Mouse (Mus musculus) limb, embryonic 10.5 days (tissue): ENCODE measurements at regions not wholly inside any gene's neighbourhood (a gene's known extent, or its start where the extent isn't known, plus 50 kb on each side); places are given as distances from the start of the nearest gene placed in this dataset.
"Not testable (repeated sequence)": the region's sequence is repeated elsewhere in the genome, so short reads cannot be mapped to it uniquely, and the experiment has no call there.

ENCODE experiments used
- DNase-seq: peaks from one replicate; pipeline ENCODE4 v3.0.0-alpha.2; 2017; ENCODE audit warnings: low spot score
- H3K27ac ChIP-seq: fragments of 300-500 bp; sonication (generic); 2 replicates; pipeline ENCODE4 v1.5.1; 2016; ENCODE audit warnings: mild to moderate bottlenecking
- H3K27me3 ChIP-seq: fragments of 300-500 bp; sonication (generic); 2 replicates; pipeline ENCODE4 v1.6.1; 2016; ENCODE audit warnings: low read depth, mild to moderate bottlenecking; ENCODE audit not compliant: poor library complexity, severe bottlenecking
- H3K36me3 ChIP-seq: fragments of 300-500 bp; sonication (generic); 2 replicates; pipeline ENCODE4 v1.6.1; 2016; ENCODE audit warnings: mild to moderate bottlenecking, moderate library complexity
- H3K4me1 ChIP-seq: fragments of 300-500 bp; sonication (generic); 2 replicates; pipeline ENCODE4 v1.6.1; 2016
- H3K4me3 ChIP-seq: fragments of 300-500 bp; sonication (generic); 2 replicates; pipeline ENCODE4 v1.5.1; 2016; ENCODE audit warnings: mild to moderate bottlenecking, moderate library complexity
- H3K9me3 ChIP-seq: fragments of 300-500 bp; sonication (generic); replicated peaks from 2 replicates; pipeline ENCODE4 v1.6.1; 2016; ENCODE audit warnings: mild to moderate bottlenecking
- WGBS: fragments of 180-500 bp; shearing (Covaris S2); methylation state at CpG from one replicate; pipeline ENCODE4 v1.1.7; 2016; 5-methylcytosine and 5-hydroxymethylcytosine counted together

DNA sequence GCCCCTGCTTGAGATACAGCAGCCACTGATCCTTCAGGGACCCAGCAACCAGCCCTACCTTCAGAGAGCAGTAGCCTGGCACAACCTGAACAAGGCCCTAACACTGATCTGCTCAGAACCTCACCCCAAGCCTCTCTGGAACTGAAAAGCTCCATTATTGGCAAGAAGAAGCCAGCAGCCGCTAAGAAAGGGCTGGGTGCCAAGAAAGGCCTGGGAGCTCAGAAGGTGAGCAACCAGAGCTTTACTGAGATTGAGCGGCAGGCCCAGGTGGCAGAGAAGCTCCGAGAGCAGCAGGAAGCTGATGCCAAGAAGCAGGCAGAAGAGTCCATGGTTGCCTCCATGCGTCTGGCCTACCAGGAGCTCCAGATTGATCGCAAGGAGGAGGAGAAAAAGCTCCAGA is 74.4 kb upstream of the Oxtr start:
- not testable (repeated sequence) for H3K27me3 ChIP-seq, H3K27ac ChIP-seq, DNase-seq, H3K9me3 ChIP-seq, H3K4me1 ChIP-seq, H3K36me3 ChIP-seq, H3K4me3 ChIP-seq
- WGBS, result 90% methylated on average over 5 of the region's 5 CpGs

DNA sequence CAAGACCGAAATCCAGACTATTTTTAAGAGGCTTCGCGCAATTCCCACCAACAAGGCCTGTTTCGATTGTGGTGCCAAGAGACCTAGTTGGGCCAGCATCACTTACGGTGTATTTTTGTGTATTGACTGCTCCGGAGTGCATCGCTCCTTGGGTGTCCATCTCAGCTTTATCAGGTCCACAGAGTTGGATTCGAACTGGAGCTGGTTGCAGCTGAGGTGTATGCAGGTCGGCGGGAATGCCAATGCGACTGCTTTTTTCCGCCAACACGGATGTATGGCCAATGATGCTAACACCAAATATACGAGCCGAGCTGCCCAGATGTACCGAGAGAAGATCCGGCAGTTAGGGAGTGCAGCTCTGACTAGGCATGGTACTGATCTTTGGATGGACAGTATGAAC is 73.9 kb upstream of the Oxtr start:
- 94% methylated on average over 17 of the region's 17 CpGs for WGBS
- not testable (repeated sequence) for H3K27ac ChIP-seq, H3K36me3 ChIP-seq, H3K4me1 ChIP-seq, DNase-seq, H3K27me3 ChIP-seq, H3K4me3 ChIP-seq, H3K9me3 ChIP-seq

DNA sequence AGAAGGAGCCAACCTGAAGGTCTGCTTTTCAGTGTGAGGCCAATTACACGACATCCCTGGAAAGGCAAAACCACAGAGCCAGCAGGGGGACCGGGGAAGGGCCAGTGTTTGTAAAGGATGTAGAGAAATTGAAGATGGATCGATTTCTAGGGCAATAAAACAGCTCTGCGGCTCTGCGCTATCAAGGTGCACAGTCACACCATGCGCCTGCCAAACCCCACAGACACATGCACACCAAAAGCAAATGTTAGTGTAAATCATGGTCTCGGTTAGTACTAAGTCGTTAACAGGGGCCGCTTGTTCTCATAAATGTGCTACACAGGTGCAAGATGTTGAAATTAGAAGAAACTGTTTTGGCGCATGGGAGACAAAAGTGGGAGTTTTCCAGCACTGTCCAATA is 72.3 kb upstream of the Oxtr start:
- Histone ChIP-seq H3K9me3 (no peaks in the 10 kb centered on the region), H3K4me3 (no peak overlapping the region), H3K4me1 (peaks cover 8% of the 10 kb centered on the region; the same call in 1 of the 2 replicates), H3K27ac (no peak overlapping the region), H3K36me3 (no peaks in the 10 kb centered on the region), H3K27me3 (peaks cover 2% of the 10 kb centered on the region; the same call in 1 of the 2 replicates)
- WGBS, result 75% methylated on average over 10 of the region's 10 CpGs
- DNase-seq, result no peak

DNA sequence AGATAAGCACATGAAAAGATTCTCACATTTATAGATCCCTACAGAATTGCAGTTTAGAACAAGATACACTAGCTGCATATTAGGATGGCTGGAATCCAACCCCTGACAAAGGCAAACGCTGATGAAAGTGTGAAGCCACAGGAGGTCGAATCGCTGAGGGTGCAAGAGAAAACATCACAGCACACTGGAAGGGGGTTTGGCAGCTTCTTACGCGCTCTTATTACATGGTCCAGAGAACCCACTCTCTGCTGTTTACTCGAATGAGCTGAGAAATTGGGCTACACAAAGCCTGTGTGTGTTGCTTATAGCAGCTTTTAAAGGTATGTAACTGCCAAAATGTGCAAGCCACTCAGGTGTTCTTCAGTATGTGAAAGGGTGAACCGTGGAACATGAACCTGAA is 71.8 kb upstream of the Oxtr start:
- DNase-seq, result no peak
- Histone ChIP-seq H3K27me3 (peaks cover 7% of the 10 kb centered on the region; the same call in 1 of the 2 replicates), H3K4me1 (peaks cover 8% of the 10 kb centered on the region; the same call in 1 of the 2 replicates), H3K9me3 (no peaks in the 10 kb centered on the region), H3K27ac (no peak overlapping the region), H3K36me3 (no peaks in the 10 kb centered on the region), H3K4me3 (no peak overlapping the region)
- WGBS, result 71% methylated on average over 7 of the region's 7 CpGs

DNA sequence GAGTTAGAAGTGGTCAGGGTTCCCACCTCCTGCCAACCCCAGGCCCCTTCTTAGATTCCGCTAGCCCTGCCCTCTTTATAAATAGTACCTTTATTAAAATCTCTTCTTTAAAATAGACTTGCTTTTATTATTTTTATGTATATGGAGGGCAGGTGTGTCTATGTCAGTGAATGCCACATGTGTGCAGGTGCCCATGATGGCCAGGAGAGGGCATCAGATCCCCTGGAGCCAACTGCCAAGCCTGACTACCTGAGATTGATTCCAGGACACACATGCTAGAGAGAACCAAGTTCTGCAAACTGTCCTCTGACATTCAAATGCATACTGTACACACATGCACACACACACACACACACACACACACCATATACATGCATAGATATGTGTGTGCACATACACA is 69.8 kb upstream of the Oxtr start:
- Histone ChIP-seq H3K36me3 (no peaks in the 10 kb centered on the region), H3K27ac (no peak overlapping the region), H3K27me3 (peaks cover 27% of the 10 kb centered on the region; the same call in 1 of the 2 replicates), H3K4me3 (no peak overlapping the region), H3K9me3 (no peaks in the 10 kb centered on the region), H3K4me1 (peaks cover 8% of the 10 kb centered on the region; the same call in 1 of the 2 replicates)
- 100% methylated on average over 1 of the region's 1 CpGs for WGBS
- DNase-seq, result no peak

DNA sequence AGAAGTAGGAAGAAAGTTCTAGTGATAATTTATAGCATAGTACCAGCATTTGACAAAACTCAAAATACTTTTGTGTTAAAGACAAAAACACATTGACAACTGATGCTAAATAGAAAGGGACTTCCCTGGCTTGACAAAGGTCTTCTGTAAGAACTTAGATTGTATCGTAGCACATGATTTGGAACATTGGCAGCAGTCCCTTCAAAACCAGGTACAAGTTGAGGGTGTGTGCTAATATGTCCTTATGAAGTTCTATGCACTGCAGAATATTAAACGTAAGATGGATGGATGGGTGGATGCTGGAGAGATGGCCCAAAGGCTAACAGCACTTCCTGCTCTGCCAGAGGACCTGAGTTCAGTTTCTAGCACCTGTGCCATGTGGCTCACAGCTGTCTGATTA is 67.8 kb upstream of the Oxtr start:
- no peak for DNase-seq
- Histone ChIP-seq H3K4me3 (no peak overlapping the region), H3K9me3 (no peaks in the 10 kb centered on the region), H3K27ac (no peak overlapping the region), H3K27me3 (peaks cover 31% of the 10 kb centered on the region; the same call in 1 of the 2 replicates), H3K36me3 (no peaks in the 10 kb centered on the region), H3K4me1 (peaks cover 26% of the 10 kb centered on the region)
- WGBS, result 80% methylated on average over 2 of the region's 2 CpGs

DNA sequence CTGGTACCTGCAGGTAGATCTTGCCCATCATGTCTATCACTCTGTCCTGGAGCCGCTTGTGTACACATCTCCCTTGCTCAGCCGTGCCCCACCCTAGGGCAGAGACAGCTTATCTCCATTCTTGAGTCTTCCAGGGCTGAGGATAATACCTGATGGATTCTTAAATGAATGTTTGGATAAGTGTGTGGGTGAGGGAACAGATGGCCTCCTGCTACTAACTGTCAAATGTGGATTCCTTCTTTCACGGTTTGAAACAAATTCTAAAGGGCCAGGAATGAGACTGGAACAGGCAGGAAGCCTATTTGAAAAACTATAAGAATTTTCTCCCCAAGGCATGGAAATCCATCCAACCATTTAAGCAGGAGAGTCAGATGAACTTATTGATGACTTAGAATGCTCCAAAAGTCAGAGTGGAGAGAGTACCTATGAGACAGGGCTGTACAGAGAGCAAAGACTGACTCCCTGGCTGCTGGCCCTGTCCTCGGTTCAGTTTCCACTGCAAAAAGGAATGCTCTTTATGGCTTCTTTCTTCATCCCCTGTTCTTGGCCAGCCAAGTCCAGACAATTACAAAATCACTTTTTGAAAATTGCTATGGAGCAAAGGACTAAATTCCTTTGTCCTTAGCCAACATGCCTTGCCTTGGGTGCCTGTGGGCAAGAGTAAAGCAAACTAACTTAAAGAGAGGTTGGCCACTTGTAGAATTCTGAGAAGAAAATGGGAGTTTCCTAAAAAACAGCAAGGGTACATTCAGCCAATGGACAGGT is 66.8 kb upstream of the Oxtr start:
- no peak for DNase-seq
- no peak overlapping the region for H3K27ac ChIP-seq
- 89% methylated on average over 4 of the region's 4 CpGs for WGBS
- H3K27me3 ChIP-seq, result peaks cover 32% of the 10 kb centered on the region; the same call in 1 of the 2 replicates
- H3K4me3 ChIP-seq, result no peak overlapping the region
- no peaks in the 10 kb centered on the region for H3K9me3 ChIP-seq
- H3K36me3 ChIP-seq, result no peaks in the 10 kb centered on the region
- peaks cover 22% of the 10 kb centered on the region for H3K4me1 ChIP-seq

DNA sequence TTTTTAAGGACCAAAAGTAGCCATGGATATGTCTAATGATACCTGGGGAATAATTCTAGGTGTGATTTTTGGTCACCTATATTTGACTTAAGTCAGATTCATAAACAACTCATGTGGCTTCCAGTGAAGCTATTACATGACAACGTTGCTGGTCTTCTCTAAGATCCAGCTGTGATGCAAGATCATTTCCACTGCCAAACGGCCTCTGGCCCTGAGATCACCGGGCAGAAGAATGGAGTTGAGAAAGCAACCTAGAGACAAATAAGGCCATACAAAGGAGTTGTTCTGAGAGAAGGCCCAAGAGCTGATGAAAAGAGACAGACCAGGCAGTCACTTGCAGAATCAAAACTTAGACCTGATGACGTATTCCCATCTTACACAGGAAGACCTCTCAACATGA is 64.3 kb upstream of the Oxtr start:
- DNase-seq, result no peak
- Histone ChIP-seq H3K4me3 (no peak overlapping the region), H3K9me3 (no peaks in the 10 kb centered on the region), H3K4me1 (peaks cover 32% of the 10 kb centered on the region), H3K27ac (no peak overlapping the region), H3K27me3 (peaks cover 47% of the 10 kb centered on the region), H3K36me3 (no peaks in the 10 kb centered on the region)
- 85% methylated on average over 4 of the region's 4 CpGs for WGBS

DNA sequence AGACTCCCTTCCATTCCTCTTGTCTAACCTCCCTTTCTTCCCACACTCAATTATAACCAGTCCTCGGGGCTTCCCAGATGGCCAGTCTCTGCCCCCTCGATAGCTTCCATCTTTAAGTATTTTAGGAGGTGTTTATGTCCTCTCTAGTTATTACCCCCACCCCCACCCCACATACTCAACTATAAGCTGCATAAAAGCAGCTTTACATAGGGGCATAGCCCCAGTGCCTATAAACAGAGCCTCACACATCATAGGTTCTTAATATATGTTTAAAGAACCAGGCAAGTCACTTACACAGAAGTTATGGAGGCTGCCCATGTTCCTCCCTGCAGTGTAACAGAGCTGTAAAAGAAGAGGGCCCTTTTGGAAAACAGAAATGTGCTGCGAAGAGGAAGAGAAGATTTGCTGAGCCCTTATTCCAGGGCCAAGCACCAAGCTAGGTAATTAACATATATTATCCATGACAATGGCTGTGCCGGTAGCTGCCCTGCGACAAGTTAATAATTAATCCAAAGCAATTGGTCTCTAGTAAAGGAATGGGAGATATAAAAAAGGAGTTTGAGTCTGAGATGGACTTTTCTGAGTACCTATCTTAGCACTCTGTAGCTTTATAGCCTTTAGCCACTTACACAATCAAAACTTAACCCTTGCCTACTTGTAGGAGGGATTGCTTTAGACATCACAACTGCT is 63.6 kb upstream of the Oxtr start:
- H3K36me3 ChIP-seq, result no peaks in the 10 kb centered on the region
- peaks cover 32% of the 10 kb centered on the region for H3K4me1 ChIP-seq
- WGBS, result 40% methylated on average over 5 of the region's 5 CpGs
- H3K4me3 ChIP-seq, result no peak overlapping the region
- peak; percentile 41 for DNase-seq
- peaks cover 51% of the 10 kb centered on the region for H3K27me3 ChIP-seq
- H3K9me3 ChIP-seq, result no peaks in the 10 kb centered on the region
- H3K27ac ChIP-seq, result no peak overlapping the region

DNA sequence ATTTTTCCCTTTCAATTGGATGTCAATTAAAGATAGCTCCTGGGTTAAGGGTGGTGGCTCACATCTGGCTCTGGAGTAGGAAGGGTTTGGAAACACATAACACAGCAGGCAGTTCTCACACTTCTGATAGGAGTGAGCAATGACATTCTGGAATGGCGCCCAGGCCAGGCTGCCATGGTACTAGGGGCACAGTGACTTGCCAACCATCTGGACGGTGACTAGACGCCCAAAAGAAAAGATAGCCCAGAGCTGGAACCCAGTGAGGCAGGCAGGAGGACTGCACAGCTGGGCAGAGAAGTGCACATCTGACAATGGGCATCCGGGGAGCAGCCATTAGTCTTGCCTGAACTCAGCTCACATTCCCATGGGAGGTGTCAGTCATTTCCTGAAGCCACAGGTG is 62.8 kb upstream of the Oxtr start:
- Histone ChIP-seq H3K4me1 (peaks cover 32% of the 10 kb centered on the region), H3K9me3 (no peaks in the 10 kb centered on the region), H3K4me3 (no peak overlapping the region), H3K27me3 (peaks cover 51% of the 10 kb centered on the region), H3K36me3 (no peaks in the 10 kb centered on the region), H3K27ac (no peak overlapping the region)
- DNase-seq, result peak; percentile 34
- 66% methylated on average over 4 of the region's 4 CpGs for WGBS

DNA sequence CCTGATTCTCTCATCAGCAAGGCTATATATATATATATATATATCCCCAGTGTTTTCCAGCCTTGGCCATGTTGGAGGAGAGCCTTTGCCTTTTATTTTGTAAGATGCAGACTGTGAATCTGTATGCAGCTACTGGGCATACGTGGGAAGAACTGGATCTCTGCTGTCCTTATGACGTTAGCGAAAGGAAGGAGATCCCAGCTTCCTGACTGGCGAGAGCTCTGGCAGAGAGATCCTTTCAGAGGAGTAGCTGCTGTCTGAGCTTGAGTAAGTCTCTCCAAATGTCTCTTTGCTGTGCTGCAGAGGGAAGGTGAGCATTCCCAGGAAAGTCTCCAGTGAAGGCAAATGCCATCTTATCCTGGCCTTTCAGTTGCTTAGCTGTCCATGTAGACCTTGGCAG is 61.6 kb upstream of the Oxtr start:
- Histone ChIP-seq H3K9me3 (no peaks in the 10 kb centered on the region), H3K4me1 (peaks cover 36% of the 10 kb centered on the region), H3K27me3 (peaks cover 42% of the 10 kb centered on the region), H3K36me3 (no peaks in the 10 kb centered on the region), H3K4me3 (no peak overlapping the region), H3K27ac (no peak overlapping the region)
- no peak for DNase-seq
- WGBS, result 78% methylated on average over 4 of the region's 4 CpGs

DNA sequence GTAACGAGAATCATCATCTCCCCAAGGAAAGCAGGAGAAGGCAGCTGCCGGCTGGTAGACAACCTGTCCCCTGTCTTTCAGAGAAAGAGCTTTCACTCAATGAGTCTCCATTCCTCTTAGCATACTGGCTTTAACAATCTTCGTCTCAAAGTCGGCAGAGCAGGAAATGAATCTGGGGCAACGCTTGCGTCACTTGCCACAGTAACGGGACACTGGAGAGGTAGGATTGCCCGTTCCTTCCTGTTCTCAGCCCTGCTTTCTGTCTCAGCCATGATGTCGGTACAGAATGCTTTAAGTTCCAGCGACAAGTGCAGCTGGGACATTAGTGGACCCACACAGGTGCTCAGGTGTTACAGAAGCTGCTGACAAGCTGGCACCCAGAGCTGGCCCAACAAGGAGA is 57.5 kb upstream of the Oxtr start:
- H3K9me3 ChIP-seq, result no peaks in the 10 kb centered on the region
- H3K27ac ChIP-seq, result no peak overlapping the region
- peaks cover 16% of the 10 kb centered on the region for H3K4me1 ChIP-seq
- H3K27me3 ChIP-seq, result peaks cover 21% of the 10 kb centered on the region
- H3K4me3 ChIP-seq, result no peak overlapping the region
- H3K36me3 ChIP-seq, result no peaks in the 10 kb centered on the region
- DNase-seq, result no peak
- WGBS, result 80% methylated on average over 10 of the region's 10 CpGs

DNA sequence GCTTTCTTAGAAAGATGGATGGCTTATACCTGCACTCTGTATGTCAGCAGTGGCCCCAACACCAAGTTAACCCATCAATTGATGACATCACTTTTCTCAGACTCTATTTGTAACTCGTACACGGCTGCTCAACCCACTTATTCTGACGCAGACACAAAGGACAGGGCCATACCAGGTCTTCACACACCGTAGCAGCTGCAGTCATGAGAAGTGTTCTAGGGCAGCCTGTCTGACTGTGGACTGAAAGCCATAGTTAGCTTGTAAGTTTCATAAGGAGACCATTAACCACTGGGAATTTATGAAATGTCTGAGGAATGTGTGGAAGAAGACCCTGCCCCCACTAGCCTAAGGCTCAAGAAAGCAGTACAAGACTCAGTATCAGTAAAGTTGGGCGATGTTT is 56.3 kb upstream of the Oxtr start:
- H3K9me3 ChIP-seq, result no peaks in the 10 kb centered on the region
- H3K27me3 ChIP-seq, result peaks cover 14% of the 10 kb centered on the region
- no peak overlapping the region for H3K4me3 ChIP-seq
- H3K27ac ChIP-seq, result no peak overlapping the region
- WGBS, result 91% methylated on average over 5 of the region's 5 CpGs
- H3K36me3 ChIP-seq, result no peaks in the 10 kb centered on the region
- H3K4me1 ChIP-seq, result peaks cover 15% of the 10 kb centered on the region
- DNase-seq, result no peak
